Mouse (Mus musculus) heart, postnatal 36 days (tissue): Measurements from ENCODE around the gene Plekha6. TPM values are rescaled to one million over a fixed set of nuclear protein-coding genes. Genes with fewer than 3 reads are reported as not detected.
A peak's percentile ranks its signal among the peaks of the same experiment; 100 is the strongest.

Experiments used
- DNase-seq, 2 experiments: peaks; one replicate each; pipeline ENCODE4 v3.0.0; 2021 to 2022
- intact Hi-C: fragments of 180-260 bp; cut with DNase I; formaldehyde crosslinking; loops from one replicate; pipeline ENCODE4 v1.15.1; 2025
- total RNA-seq, 2 experiments: library from RNA; stranded (reverse); gene quantifications; 2 replicates each; pipeline ENCODE4 v1.2.3; 2021

Plekha6 gene
- total RNA-seq, 2 experiments from 2014 or later, result 64.2 to 79.7 TPM

DNA sequence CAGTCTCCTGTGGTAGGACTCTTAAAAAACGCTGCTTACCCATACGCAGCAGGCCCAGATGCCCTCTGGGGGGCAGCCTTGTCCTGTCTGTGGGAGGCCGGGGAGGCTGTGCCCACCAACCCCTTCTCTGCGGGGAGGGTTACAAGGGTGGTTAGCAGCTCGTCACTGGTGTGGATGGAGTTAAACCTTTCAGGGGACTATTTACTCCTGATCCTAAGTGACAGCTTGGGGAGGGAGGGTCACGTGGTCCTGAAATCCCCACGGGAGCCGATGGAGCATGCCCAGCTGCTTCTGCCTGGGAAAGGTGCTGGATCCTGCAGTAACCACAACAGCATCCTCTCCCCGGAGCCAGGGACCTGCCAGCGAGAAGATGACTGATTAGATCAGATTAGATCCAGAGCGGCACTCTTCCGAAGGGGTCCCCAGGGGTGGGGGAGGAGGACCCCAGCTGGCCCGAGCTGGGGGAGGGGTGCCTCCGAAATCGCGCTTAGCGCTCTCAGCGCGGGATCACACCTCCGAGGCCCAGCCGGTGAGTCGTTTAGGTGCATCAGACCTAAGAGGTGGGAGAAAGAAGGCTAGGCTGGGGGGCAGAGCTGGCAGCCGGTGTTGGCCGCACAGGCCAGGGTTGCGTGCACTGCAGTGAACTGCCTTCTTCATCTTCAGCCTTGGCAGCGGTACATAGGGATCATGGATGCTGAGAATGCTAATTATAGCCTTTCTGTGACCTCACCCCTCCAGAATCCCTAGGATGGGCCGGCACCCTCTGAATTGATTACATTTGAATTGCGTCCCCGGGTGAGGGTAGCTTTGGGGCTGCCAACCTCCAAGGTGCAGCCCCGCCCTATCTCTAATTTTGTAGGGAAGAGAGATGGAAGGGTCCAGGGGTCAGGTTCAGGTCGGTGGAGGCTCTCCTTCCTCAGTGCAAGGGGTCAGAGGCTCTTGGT, 17.3 kb downstream of the Plekha6 start:
- DNase-seq, result peak; percentile 77
- intact Hi-C loops, result loop anchor here (1.0 to 2.0 kb wide), 3 partner anchors 45 to 126 kb away; no protein-coding TSS in a partner anchor

DNA sequence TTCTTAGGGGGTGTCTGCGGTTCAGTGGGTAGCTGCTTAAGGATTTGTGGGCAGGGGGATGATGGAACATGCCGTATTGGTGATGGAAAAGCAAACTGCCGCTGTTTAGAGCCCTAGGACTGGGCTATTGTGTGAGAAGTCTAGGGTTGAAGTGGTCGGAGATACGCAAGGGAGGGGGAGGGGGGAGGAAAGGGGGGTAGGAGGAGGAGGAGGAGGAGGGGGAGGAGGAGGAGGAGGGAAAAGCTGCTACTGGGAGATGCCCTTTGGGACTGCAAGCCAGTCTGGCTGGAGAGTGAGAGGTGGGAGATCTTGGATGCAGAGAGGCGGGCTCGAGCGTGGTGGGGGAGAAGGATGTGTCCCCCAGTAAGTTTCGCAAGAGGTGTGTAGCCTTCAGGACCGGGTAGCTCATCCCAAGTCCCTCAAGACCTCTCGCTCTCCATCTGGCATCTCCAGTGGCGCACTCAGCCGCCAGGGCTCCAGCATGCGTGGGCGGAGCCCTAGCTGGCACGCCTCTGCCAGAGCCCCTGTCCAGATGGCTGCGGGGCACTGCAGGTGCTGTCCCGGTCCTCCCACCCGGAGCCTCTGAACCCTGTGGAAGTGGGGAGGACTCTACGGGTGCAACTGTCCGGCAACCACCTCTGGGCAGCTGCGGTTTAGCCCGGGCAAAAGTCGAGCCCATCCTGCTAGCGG, 18.2 kb downstream of the Plekha6 start:
- DNase-seq, result peak; percentile 36 to 58
- intact Hi-C loops, result no loop called here

DNA sequence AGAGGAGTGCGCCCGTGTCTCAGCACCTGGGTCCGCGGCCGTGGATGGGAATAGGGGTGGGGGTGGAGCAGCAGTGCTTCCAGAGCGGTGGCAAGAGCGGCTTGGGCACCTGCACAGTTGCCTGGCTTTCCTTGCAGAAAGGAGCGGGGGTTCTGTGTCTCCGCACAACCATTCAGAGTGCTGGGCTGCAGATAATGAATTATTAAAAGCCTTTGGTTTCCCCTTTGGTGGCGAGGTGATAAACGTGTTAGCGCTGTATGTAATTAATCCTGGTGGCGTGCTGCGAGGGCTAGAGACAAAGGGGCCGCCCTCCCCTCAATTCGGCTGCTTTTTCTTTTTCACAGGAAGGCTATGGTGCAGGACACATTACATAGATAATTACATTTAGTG, 18.7 kb downstream of the Plekha6 start:
- no peak for DNase-seq
- intact Hi-C loops, result no loop called here

DNA sequence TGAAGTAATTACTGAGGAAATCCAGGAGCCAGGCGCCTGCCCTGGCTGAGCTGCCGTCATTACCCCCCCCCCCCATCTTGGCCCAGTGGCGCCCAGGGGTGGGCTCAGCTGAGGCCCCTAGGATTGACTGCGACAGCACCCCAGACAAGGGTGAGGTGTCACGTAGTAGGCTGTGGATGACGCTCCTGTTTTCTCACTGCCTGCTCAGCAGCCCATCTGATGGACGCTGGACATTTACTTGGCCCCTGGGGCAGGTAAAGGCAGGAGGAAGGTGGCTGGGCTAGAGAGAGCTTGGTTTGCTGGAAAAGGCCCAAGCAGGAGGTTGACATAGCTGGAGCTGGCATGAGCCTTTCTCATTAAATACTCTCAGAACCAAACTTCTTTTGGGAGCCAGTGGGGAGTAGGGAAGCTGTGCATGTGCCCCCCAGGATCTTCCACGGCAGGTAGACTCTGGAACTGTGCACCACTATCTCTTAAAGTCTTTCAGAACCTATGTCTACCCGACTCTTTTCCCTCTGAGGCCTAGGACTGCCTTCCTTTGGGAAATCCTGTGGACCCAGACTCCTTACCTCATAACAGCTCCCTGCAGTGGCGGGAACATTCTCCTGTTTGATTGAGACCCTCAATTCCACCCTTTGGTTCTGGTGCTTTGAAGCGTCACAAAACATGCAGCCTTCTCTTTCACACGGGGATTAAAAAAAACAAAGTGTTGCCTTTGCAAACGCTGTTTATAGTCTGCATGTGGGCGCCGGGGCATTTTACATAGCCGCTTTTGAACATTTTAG, 19.3 kb downstream of the Plekha6 start:
- DNase-seq, result no peak
- intact Hi-C loops, result no loop called here

DNA sequence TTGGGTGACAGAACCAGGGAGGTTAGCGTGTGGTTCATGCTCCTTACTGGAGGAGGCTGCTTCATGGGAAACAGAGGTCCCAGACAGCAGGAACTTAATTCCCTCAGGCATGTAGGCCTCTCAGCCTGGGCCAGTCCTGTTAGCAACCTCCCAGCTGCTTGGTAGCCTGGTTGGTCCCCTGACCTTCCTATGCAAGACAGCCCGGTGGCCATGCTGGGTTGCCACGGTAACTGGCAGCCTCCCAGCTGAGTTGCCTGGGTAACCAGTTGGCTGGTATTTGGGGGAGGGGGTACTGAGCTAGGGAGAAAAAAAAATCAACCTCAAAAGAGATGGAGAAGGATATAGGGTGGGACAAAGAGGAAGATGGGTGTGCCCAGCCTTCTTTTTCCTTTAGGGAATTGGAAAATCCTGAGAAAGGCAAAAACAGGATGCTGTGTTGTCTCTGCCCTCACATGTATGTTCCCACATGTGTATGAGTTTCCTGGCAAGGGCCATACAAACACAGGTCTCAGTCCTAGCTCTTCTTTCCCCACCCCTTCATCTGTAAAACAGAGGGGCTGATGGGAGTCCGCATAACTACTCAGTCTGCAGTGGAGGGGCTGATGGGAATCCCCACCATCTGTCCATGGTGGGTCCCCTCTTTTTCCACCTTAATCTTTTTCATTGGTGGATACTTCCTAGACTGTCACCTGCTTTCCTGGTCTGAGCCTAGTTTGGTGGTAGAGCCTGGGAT, 24.1 kb downstream of the Plekha6 start:
- no peak for DNase-seq

DNA sequence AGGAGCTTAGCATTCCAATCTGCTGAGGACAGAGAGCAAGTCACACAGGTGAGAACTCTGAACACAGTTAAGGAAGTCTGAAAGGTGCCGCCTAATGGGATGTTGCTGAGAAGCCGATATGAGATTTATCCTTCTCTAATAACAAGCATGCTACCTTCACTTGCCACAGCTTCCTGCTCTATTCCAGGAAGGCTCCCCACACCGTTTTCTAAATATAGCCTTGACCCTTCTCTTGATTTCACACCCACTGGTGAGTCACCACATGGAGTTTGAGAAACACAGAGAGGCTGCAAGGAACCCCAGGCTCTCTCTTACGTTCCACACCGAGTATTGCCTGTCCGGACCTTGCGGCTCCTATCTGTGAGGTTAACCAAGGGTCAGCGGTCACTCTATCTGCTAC, 24.7 kb downstream of the Plekha6 start:
- no peak for DNase-seq
- intact Hi-C loops, result no loop called here

More for the DNA sequence above, 24.1 kb downstream of the Plekha6 start:
- intact Hi-C loops, result no loop called here

DNA sequence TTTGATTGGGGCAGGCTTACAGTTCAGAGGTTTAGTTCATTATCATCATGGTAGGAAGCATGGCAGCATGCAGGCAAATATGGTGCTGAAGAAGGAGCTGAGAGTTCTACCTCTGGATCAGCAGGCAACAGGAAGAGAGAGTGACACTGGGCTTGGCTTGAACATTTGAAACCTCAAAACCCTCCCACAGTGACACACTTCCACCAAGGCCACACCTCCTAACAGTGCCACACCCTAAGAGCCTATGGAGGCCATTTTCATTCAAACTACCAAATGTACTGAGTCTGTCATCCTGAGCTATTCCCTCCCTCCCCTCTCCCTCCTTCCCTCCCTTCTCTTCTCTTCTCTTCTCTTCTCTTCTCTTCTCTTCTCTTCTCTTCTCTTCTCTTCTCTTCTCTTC, 25.5 kb downstream of the Plekha6 start:
- DNase-seq, result no peak
- intact Hi-C loops, result no loop called here

DNA sequence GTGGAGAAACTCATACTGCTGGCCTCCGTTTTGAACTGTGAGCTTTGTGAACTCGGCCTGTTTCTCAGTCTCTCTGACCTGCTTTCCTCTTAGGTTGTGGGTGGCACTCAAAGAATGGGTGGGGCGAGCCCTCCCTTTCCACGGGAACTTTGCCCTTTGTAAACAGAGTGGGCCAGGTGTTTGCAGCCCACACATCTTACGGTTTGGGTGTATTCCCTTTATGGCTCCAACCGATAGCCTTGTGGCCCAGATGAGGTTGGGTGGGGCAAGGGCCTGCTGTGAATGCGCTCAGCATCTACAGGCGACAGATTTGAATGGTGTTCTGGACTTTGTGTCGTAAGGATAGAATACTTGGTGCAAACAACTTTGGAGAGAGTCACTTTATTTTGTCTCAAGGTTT, 26.5 kb downstream of the Plekha6 start:
- intact Hi-C loops, result no loop called here
- no peak for DNase-seq

DNA sequence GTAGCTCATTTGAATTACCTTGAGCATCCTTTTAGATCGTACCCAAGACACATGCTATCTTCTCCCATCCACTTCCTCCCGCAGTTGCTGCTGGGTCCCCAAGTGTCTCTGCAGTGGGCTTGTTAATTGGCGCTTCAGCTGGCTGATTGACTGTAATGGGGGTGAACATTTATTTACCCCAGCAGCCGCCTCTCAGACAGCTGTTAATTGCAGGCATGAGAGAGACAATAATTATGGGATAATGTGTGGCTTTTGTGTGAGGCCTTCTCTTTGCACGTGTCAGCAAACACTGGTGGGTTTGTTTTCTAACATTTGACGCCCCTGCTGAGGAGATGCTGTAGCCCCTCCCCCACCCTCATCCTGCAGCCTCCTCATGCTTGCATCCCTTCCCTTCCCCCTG, 32.2 kb downstream of the Plekha6 start:
- intact Hi-C loops, result no loop called here

DNA sequence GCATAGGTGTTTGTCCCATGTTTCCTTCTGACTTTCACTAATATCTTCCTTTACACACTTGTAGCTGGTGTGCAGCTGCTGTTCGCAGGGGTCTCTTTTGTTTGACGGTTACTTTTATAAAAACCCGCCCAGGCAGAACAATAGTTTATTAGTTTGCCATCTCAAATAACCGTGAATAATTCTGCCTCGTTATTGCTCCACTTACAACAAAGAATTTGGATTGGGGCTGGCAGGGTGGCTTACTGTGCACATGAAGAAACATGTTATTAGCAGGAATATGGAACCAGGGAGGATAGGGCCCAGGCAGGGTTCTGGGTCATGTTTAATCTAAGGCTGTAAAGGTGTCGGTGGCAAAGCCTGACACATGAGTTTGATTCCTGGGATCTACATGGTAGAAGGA, 33.3 kb downstream of the Plekha6 start:
- no peak for DNase-seq
- intact Hi-C loops, result no loop called here

More for the DNA sequence above, 32.2 kb downstream of the Plekha6 start:
- no peak for DNase-seq

DNA sequence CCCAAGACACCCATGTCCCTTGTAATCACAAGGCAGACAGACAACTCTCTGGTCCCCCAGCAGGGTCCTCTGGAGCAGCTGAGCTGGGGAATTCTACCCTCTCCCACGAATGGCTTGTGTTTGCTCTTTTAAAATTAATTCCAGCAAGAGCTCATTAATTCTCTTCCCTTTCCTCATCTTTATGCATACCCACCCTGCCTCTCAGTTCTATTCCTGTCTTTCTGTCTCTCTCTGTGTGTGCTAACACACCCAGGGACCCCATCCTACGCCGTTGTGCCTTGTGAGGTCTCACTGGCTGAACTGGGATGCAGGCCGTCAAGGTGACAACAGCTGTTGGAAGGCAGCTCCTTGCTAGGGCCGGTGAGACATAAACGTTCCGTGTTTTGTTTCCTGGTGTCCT, 35.7 kb downstream of the Plekha6 start:
- intact Hi-C loops, result no loop called here
- no peak for DNase-seq

DNA sequence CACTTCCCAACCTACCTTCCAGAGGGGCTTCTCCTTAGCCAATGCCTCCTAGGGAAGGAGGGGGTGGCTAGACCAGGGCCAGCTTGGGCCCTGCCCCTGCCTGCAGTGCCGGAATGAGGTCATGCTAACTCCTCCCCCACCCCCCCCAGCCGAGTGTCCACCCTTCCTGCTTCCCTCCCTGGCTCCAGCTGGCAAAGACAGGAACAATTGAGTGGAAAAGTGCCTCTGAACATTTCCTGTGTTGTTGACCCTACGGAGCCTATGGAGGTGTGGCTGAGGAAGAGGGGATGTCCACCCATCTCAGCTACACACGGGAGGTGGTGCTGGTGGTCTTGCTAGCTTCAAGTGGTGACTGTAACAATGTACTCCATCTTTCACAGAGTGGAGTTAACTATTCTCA, 37.5 kb downstream of the Plekha6 start:
- intact Hi-C loops, result no loop called here
- peak in 1 of 2 experiments; percentile 45 for DNase-seq

DNA sequence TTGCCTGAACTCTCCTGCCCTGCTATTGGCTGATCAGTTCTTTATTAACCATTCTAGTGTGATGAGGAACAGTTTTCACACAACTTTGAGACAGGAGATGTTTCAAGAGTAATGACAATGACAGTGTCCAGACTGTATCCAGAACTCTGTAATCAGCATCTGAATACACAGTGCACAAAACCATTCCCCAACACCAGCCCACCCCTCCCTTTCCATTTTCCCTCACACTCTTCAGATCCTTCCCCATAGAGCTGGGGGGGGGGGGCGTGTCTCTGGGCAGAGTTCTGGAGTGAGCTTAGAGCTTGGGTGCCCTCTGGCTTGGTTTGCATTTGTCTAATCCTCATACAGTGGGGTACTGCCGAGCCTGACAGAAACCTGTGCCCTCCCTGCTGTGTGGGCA, 39.7 kb downstream of the Plekha6 start:
- DNase-seq, result no peak
- intact Hi-C loops, result no loop called here

DNA sequence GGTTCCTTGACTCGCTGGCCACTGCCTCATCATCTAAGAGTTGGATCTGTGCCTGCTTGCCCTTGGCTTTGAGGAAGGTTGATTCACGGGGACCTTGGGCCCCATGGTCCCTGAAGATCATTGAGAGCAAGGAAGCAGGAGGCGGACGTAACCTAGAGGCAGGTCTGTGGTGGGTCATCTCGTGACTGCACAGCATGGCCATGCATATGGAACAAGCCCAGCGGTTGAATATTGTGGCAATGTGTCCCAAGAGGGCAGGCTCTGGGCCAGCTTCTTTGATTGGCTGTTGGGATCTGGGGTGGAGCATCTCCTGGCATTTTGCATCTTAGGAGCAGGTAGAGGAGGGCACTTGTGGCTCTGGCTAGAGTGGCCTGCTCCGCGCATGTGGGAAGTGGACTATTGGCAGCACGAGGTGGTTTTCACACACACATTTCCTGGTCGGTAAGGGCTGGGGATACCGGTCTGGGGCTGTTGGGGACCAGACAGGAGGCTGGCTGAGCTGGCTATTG, 40.4 kb downstream of the Plekha6 start:
- no peak for DNase-seq
- intact Hi-C loops, result no loop called here

DNA sequence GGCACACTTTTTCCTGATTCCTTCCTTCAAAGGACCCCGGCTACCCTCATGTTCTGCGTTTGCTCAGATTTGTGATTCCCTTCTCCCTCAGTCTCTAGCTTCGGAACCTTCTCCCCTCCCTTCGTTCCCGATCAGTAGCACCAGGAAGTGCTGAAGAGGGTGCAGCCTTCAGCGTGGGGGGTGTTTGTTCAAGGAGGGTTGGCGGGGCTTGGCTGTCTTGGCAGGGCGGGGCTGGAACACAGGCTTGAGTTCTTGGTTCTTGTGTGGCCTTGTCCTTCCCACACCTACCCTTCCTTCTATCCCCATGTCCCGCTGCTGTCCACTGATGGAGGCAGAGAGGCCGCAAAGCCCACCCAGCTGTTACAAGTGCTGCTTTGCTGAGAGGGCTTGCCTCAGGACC, 41.0 kb downstream of the Plekha6 start:
- intact Hi-C loops, result no loop called here
- no peak for DNase-seq

DNA sequence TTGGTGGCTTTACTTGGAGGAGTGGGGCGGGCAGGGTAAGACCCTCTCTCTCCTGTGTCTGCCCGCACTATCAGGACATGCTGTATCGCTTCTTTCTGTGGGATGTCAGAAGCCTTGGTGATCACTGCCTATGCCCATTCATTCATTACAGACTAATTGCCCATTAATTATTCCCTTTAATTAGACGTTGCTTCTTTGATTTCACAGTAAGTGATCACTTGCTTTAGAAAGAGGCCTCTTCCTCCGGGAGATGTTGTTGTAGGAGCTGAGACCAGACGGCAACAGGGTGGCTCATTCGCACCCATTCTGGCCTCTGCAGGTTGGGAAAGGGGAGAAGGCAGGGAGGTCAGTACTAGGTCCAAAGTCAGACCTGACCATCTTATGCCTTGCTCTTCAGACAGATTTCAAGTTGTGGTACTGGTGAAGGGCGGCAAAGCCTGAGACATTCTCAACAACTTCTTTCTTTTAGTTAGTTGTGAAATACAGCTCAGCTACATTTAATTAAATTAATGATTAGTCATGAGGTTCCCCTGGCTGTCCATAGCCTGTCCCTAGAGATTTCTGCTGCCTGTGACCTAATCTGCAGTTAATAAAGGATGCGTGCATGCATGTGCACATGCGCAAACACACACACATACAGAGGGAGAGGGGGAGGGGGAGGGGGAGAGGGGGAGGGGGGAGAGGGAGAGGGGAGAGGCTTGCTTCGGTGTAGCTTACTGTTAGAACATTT, 44.2 kb downstream of the Plekha6 start:
- intact Hi-C loops, result no loop called here

DNA sequence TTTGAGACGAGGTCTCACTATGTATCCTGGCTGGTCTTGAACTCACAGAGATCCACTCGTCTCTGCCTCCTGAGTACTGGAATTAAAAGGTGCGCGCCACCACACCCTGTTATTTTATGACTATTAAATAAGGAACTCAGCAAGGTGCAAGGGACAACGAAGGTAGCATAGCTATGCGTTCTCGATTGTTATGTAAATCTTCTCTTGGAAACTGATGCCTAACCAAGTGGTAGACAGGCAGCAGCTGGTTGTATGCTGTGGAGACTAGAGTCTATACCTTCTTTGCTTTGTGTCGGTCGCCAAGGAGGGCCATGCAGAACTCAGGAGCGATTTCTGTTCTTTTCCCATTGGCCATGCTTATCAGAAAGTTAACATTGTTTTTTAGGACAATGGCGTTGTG, 45.0 kb downstream of the Plekha6 start:
- no peak for DNase-seq
- intact Hi-C loops, result no loop called here

More for the DNA sequence above, 44.2 kb downstream of the Plekha6 start:
- no peak for DNase-seq

DNA sequence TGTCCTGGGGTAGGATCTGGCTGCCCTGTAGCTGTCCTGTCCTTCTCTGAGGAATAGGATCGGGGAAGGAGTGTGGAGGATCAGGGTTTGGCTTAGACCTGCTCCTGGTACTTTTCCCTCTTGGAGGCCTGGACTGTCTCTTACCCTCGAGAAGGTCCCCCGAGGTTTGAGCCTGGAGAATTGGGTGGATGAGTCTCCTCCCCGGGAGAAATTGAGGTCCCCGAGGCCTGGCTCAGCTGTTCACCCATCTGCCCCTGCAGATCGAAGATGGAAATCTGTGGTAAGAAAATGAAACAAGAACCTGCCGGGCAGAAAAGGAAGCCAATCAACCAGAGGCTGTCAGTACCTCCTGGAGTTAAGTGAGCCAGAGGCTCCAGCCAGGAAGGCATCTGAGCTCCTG, 45.5 kb downstream of the Plekha6 start:
- DNase-seq, result no peak
- intact Hi-C loops, result no loop called here

DNA sequence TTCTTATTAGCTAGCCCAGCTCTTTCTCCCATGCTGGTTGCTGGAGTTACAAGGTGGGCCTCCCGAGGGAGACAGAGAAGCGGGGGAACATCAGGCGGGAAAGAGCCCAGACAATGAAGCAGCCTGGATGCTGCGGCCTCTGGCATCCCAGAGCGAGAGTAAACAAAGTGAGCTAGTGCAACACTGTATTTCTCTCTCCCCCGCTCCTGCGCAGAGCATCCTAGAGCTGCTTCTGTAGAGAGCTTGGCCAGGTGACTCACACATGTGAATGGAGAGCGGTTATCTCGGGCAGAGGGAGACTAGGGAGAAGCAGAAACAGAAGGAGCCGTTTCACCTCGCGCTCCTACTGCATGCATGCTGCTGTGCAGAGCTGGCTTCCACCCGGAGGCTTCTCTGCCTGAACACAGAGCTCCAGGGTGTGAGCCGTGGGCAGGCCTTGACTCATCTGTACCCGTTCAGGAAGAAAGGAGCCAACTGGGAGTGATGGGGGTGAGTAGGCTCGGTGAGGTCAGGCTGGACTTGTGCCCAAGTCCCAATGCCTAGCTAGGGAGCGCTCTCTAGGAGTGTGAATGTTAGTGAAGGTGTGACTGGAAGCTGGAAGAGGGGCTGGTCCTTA, 46.0 kb downstream of the Plekha6 start:
- intact Hi-C loops, result no loop called here
- peak in 1 of 2 experiments; percentile 32 for DNase-seq
